In the genomic region with DNA sequence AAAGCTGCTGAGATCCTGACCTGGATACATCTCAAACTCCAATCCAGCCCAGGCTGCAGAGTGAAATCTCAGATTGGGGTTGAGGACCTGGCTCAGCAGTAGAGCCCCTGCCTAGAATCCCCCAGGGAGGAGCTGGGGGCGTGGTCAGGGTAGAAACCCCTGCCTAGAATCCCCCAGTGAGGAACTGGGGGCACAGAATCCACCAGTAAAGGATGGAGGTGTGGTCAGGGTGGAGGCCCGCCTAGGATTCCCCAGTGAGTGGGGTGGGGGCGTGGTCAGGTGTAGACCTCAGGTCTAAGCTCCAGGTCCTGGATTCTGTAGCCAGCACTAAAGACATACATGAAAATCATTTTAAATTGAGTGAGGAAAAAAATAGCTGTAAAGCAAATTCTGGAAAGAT, we compare ENCODE assay signal across 12 mouse cellular contexts. TPM values are rescaled to one million over a fixed set of nuclear protein-coding genes. Genes with fewer than 3 reads are reported as not detected.
DNase-seq lines count a peak whose midpoint lies in the region; ATAC-seq and TF ChIP-seq lines count a peak whose summit lies in the region.
"Had no signal": no experiment of that assay in that cellular context is flagged by ENCODE, and none has a peak within 500 bp of the region (broad histone marks: within the 10 kb centered on the region; RNA-seq: fewer than 3 reads in every experiment).

No protein-coding gene starts in this region.

- no peaks in the 10 kb centered on the region for H3K79me2 ChIP-seq in heart, adult 2 months (replicated peaks; ENCODE audit: control insufficient read depth, insufficient read depth, low read length)

- H3K36me3 ChIP-seq in heart, embryonic 10.5 days, result peaks cover 12% of the 10 kb centered on the region
- H3K36me3 ChIP-seq in heart, adult 2 months (ENCODE audit: control insufficient read depth, insufficient read depth, low read length), result no peaks in the 10 kb centered on the region
- peaks cover 32% of the 10 kb centered on the region for H3K36me3 ChIP-seq in limb, embryonic 13.5 days

- no peak for TF ChIP-seq CTCF in heart, adult 2 months (IDR thresholded peaks at IDR 0.05)

- intact Hi-C loops in heart, adult 2 months (cut with DNase I), result no loop called here

- H3K27me3 ChIP-seq in heart, embryonic 10.5 days (ENCODE audit: insufficient read depth, poor library complexity, severe bottlenecking), result peaks cover 12% of the 10 kb centered on the region
- H3K27me3 ChIP-seq in heart, adult 2 months (ENCODE audit: control insufficient read depth, insufficient read depth, low read length), result peaks cover 4% of the 10 kb centered on the region; the same call in 1 of the 2 replicates
- no peaks in the 10 kb centered on the region for H3K27me3 ChIP-seq in limb, embryonic 13.5 days

- no peak overlapping the region for H3K27ac ChIP-seq in heart, embryonic 10.5 days
- H3K27ac ChIP-seq in heart, adult 2 months, result no peak overlapping the region
- H3K27ac ChIP-seq in limb, embryonic 13.5 days, result peak overlapping the region; percentile 86; the same call in 1 of the 2 replicates
- H3K27ac ChIP-seq: liver, embryonic 14.5 days had no signal

- no peak for TF ChIP-seq POLR2A in heart, adult 2 months (IDR thresholded peaks at IDR 0.05; ENCODE audit: insufficient read depth, low read depth, low read length)

- H3K4me1 ChIP-seq in heart, embryonic 10.5 days, result peaks cover 34% of the 10 kb centered on the region
- peaks cover 6% of the 10 kb centered on the region; the same call in 1 of the 2 replicates for H3K4me1 ChIP-seq in heart, adult 2 months (ENCODE audit: control insufficient read depth, insufficient read depth, low read length)
- H3K4me1 ChIP-seq in limb, embryonic 13.5 days, result peaks cover 22% of the 10 kb centered on the region

- DNase-seq in heart, embryonic 10.5 days (ENCODE audit: low spot score), result no peak
- no peak for DNase-seq in heart, adult 2 months
- peak; percentile 23 for DNase-seq in thymus, postnatal 4 days
- no peak for DNase-seq in thymus, postnatal 10 days (ENCODE audit: low spot score in 2 of 2)
- no peak for DNase-seq in urinary bladder, postnatal 4 days (ENCODE audit: low spot score in 2 of 2)
- DNase-seq in urinary bladder, postnatal 25 days (ENCODE audit: low spot score), result no peak
- DNase-seq: cerebellum, adult 11-12 months had no signal

- ATAC-seq in limb, embryonic 13.5 days (ENCODE audit: low FRiP score, low read depth), result no peak
- ATAC-seq in monocyte, adult 5-6 weeks (replicated peaks; ENCODE audit: insufficient number of reproducible peaks, low FRiP score, low TSS enrichment, poor library complexity, severe bottlenecking), result no peak

- H3K9ac ChIP-seq in heart, adult 2 months (ENCODE audit: low read depth, low read length), result no peak overlapping the region
- peak overlapping the region; percentile 94 for H3K9ac ChIP-seq in limb, embryonic 13.5 days
- H3K9ac ChIP-seq: liver, embryonic 14.5 days had no signal

- 48% methylated on average over 3 of the region's 3 CpGs for WGBS in heart, embryonic 10.5 days
- 48% methylated on average over 3 of the region's 3 CpGs for WGBS in heart, adult 2 months
- WGBS in limb, embryonic 13.5 days, result 34% methylated on average over 3 of the region's 3 CpGs

- H3K9me3 ChIP-seq in heart, embryonic 10.5 days, result no peaks in the 10 kb centered on the region
- no peaks in the 10 kb centered on the region for H3K9me3 ChIP-seq in limb, embryonic 13.5 days

- peak overlapping the region; percentile 71; the same call in 1 of the 2 replicates for H3K4me3 ChIP-seq in heart, embryonic 10.5 days
- no peak overlapping the region for H3K4me3 ChIP-seq in heart, adult 2 months
- H3K4me3 ChIP-seq in limb, embryonic 13.5 days, result peak overlapping the region; percentile 79

- H3K4me2 ChIP-seq in limb, embryonic 13.5 days (replicated peaks), result peak overlapping the region; percentile 76

- no peak for TF ChIP-seq EP300 in heart, adult 2 months (IDR thresholded peaks at IDR 0.05; ENCODE audit: insufficient read depth, low read depth, low read length)

RNA-seq across cellular contexts. Expression of a gene that starts 1.4 kb away (rescaled TPM):
- 2.4 and 7.8 TPM in 2 replicates for polyA plus RNA-seq in heart, embryonic 10.5 days (2016; fragmentation: Nextera tagmentation; extraction: Ambion mirVana)
- 1 to 10 TPM in 1 of 2 experiments, under 1 TPM in 1; 0.55 to 1.2 TPM for total RNA-seq in heart, adult 2 months (2021)
- polyA plus RNA-seq in heart, adult 2 months (2012; rRNA removed), result 0.84 TPM in 1 of 2 replicates, not detected in the other
- polyA plus RNA-seq in limb, embryonic 13.5 days (2015; fragmentation: Nextera tagmentation; extraction: Ambion mirVana), result 11.1 and 11.3 TPM in 2 replicates
- not detected in 3 replicates for total RNA-seq in monocyte, adult 5-6 weeks (2017)
- polyA plus RNA-seq: C2C12 had no signal

RNA-seq across cellular contexts. Expression of a gene that starts 1.6 kb away (rescaled TPM):
- polyA plus RNA-seq in heart, embryonic 10.5 days (2016; fragmentation: Nextera tagmentation; extraction: Ambion mirVana), result 16.2 and 36.9 TPM in 2 replicates
- under 1 TPM; 0.20 to 0.31 TPM for total RNA-seq in heart, adult 2 months (2021)
- 0.50 and 0.80 TPM in 2 replicates for polyA plus RNA-seq in heart, adult 2 months (2012; rRNA removed)
- 138 and 142 TPM in 2 replicates for polyA plus RNA-seq in limb, embryonic 13.5 days (2015; fragmentation: Nextera tagmentation; extraction: Ambion mirVana)
- 0.95 TPM in 1 of 3 replicates, not detected in the others for total RNA-seq in monocyte, adult 5-6 weeks (2017)
- total RNA-seq: heart, postnatal 25 days had no signal

RNA-seq across cellular contexts. Expression of a gene that starts 13.2 kb away (rescaled TPM):
- polyA plus RNA-seq in heart, embryonic 10.5 days (2016; fragmentation: Nextera tagmentation; extraction: Ambion mirVana), result 0.14 and 0.15 TPM in 2 replicates
- total RNA-seq in heart, adult 2 months (2021), result not detected
- 0.23 TPM in 1 of 2 replicates, not detected in the other for polyA plus RNA-seq in heart, adult 2 months (2012; rRNA removed)
- polyA plus RNA-seq in limb, embryonic 13.5 days (2015; fragmentation: Nextera tagmentation; extraction: Ambion mirVana), result 0.29 and 0.86 TPM in 2 replicates
- not detected in 3 replicates for total RNA-seq in monocyte, adult 5-6 weeks (2017)
- total RNA-seq: heart, postnatal 25 days had no signal
- polyA plus RNA-seq: C2C12 had no signal

RNA-seq across cellular contexts. Expression of a gene that starts 17.8 kb away (rescaled TPM):
- polyA plus RNA-seq in heart, embryonic 10.5 days (2016; fragmentation: Nextera tagmentation; extraction: Ambion mirVana), result not detected in 2 replicates
- total RNA-seq in heart, adult 2 months (2021), result 10 to 100 TPM; 22.9 to 98.7 TPM
- polyA plus RNA-seq in heart, adult 2 months (2012; rRNA removed), result 85.9 and 490 TPM in 2 replicates
- polyA plus RNA-seq in limb, embryonic 13.5 days (2015; fragmentation: Nextera tagmentation; extraction: Ambion mirVana), result not detected in 2 replicates
- total RNA-seq in monocyte, adult 5-6 weeks (2017), result not detected in 3 replicates
- polyA plus RNA-seq: C2C12 had no signal

RNA-seq across cellular contexts. Expression of a gene that starts 18.6 kb away (rescaled TPM):
- polyA plus RNA-seq in heart, embryonic 10.5 days (2016; fragmentation: Nextera tagmentation; extraction: Ambion mirVana), result 174 and 264 TPM in 2 replicates
- 10 to 100 TPM; 43.9 to 51.8 TPM for total RNA-seq in heart, adult 2 months (2021)
- polyA plus RNA-seq in heart, adult 2 months (2012; rRNA removed), result 47.5 and 52.6 TPM in 2 replicates
- 347 and 366 TPM in 2 replicates for polyA plus RNA-seq in limb, embryonic 13.5 days (2015; fragmentation: Nextera tagmentation; extraction: Ambion mirVana)
- 55.7 to 124 TPM (median 78.8 TPM) in 3 replicates for total RNA-seq in monocyte, adult 5-6 weeks (2017)
